Mouse (Mus musculus): ENCODE results near the gene Gtf3c1.

Gtf3c1 gene

DNA sequence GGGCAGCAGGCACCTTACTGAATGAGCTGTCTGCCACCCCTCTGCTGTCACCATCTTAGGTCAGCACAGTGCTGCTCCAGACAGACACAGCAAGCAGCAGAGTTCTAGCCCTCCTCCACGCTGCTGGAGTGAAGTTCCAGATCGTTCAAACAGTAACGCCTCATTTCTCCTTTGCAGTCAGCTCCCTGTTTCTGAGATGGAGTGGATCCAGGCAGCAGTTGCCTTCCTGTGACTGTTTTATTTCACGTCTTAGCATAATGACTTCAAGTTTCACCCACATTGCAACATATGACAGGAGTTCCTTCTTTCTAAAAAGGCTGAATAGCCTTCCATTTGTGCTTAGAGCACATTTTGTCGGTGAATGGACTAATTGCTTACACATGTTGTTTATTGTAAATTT is 94.0 kb downstream of the Gtf3c1 start:
- no peak for DNase-seq

DNA sequence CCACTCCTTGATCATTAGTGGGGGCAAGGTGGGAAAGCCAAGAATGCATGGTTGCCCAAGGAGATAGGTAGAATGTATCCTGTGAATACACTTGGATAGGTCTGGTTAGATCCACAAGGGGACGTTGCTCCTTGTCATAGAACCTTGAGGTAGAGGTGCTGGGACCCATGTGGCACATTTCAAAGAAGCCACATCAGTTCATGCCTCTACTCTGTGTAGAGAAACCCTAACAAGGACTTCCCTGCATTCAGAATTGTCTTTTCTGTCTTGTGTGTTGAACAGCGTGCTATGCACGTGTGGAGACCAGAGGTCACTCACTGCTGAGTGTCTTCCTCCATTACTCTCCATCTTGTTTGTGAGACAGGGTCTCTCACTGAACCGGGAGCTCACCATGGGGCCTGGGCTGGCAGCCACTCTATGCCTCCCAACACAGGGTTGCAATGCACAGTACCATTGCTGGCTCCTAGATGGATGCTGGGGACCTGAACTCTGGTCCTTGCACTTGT is 99.3 kb downstream of the Gtf3c1 start:
- no peak for DNase-seq

DNA sequence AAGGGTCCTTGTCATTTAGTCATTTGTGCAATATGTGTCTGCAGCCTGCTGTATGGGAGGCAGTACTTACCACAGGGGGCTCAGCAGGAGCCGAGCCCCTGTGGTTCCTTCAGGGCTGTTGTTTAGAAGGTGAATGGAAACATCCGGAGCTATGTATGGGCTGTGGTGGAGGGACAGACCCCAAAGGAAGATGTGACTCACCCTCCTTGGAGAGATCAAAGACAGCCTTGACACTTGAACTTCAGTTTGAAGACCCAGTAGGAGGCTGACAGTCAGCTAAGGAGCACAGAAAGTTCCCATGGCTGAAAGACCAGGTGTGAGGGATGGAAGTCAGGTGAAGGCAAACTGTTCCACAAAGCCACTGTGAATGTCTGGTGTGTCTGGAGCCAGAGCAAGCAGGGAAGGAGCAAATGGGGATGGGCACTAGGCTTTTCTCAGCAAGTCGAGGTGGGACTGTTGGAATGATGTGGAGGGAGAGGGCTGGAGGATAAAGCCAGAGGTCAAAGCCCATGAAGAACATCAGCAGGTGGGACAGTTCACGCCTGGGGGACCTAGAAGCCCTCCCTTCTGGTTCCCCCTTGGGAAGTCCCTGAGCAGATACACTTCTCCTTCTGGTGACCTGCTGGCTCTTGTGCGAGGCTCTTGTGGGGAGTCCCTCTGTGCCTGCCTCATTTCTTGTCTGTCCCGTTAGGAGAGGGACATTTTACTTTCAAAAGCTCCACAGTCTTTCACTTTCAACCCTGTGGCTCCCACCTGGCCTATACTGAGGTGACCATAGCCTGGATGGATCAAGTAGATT is 100.0 kb downstream of the Gtf3c1 start:
- no peak for DNase-seq

DNA sequence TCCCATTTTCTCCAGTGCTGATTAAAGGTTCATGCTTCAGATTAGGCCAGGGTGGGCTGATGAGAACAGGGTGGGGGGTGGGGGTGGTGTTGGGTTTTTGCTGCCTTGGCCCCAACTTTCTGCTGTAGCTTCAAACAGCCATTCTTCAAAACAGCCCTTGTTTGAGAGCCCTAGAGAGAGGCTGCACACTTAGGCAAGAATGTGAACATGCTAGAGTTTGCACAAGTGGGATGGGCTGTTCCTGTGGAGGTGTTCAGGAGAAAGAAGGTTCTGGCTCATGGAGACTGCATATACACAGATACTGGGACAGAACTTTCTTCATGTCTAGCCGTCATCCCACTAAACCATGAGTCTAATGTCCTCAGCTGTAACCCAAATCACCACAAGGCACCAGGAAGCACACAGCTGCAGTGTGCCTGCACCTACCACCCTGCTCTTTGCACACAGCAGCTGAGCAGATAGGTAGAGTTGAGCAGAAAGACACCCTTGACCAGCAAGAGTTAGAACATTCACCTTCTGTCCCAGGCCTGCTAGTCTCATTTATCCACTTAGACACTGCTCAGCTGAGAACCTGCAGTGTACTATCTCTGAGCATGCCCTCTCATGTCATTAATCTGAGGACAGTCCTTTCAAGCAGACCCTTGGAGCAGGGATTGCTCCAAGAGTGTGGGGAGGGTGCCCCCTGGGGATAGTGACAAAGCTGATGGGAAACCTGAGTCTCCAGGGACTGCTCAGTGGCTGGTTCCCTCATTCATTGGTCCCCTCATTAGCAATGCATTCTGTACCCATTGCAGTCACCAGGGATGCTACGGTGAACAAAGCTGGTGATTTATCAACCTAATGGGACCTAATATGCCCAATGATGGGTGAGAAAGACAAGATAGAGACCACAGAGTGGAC is 101.1 kb downstream of the Gtf3c1 start:
- DNase-seq = no peak

DNA sequence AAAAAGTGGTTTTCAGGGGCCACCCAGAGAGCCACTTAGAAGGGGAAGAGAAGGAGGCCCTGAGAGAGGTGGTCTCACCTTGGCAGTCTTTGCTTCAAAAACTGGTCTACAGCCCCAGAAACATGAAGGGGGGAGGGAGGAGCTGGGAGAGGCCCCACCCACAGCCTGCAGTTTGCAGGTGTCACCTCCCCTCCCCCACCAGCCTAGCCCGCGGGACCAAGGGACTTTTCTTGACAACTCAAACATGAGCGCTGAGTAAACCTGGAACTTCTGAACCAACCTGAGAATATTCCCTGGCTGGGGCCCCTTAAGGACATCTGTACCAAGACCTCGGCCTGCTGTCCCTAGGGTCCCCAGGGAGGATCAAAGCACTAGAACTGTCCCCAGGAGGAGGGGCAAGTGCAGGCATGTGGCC is 101.8 kb downstream of the Gtf3c1 start:
- no peak for DNase-seq

DNA sequence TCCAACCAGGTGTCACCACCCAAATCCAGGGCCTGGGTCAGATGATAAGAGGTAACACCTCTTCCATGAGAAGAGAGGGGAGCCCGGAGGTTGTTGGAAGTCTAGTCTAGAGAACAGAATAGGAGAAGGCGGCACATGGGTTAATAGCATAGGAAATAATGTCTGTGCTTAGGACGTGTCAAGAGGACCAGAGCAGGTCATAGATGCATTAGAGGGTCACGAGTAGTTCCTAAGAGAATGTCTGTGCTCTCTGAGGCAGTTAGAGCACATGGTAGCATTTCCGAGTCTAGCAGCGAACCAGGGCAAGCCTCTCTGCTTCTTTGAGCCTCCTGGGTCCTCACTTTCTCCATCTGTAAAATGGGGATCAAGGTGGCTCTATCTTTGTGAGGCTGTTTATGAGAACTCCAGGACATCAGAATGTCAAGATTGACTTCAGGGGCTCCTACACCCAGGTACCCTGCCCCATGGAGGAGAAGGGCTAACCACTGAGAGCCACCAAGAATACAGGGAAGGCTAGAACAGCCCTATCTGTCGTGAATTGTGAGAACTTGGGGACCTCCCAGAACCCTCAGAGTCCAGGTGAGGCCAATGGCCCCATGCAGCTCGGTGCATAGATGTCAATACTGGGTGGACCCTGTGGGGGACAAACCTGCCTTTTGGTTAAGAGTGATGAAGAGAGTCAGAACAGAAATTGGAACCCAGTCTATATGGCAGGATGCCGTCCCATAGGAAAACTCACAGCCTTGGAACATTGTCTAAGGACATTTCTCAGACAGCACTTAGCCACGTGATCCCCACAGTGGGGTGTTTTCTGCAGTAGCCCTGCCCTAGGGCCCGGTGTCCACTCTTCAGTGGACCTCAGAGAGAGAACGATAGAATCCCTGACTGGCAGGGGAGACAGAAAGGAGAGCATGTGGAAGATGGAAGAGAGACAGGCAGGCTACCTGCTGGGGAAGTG is 102.9 kb downstream of the Gtf3c1 start:
- DNase-seq = no peak

DNA sequence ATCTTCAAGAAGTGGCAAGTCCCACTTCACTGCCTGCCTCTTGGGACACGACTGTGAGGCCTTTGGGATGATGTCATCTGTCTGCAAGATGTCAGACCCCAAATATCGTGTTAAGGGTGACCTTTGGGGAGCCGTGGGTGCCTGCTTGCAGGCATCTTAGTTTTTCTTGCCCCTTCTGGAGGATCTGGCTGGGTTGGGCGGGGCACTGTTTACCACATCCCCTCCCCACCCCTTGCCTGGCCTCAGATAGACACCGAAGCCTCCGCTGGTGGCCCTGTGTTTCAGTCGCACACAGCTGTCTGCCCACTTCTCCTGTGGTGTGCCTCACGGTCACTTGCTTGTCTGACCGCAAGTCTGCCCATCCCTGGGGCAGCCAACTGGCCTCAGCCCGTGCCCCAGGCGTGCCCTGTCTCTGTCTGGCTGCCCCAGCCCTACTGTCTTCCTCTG is 104.4 kb downstream of the Gtf3c1 start, which contains the start of gene Il21r:
Gene Il21r (plus strand): TSS at position 245 of the 447 bp plus-strand sequence.
- no peak for DNase-seq

DNA sequence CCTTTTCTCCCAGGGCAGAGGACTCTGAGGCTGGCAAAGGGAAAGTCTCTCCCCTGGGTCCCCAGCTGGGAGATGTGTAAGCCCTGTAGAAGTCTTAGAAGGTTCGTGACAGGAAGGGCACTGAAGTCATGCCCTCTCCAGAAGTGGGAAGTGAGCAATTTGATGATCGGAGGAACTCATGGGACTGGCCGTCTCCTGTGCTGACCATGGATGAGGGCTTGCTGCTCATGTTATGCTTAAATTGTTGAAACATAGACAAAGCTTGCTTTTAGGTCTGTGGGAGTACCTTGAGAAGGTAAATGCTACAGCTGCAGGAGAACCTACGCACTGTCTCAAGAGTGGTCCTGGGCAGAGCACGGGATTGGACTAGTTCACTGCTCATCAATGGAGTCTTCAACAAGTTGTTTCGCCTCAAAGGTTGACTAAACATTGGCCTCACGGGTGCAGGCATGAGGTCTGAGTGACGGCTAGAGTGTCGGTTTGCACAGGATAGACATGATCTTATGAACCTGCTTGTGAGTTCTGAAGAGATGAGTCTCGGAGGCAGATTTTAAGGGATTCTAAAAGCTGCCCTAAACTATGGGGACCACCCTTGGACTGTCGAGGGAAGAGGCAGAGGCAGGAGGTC is 105.6 kb downstream of the Gtf3c1 start:
- no peak for DNase-seq

DNA sequence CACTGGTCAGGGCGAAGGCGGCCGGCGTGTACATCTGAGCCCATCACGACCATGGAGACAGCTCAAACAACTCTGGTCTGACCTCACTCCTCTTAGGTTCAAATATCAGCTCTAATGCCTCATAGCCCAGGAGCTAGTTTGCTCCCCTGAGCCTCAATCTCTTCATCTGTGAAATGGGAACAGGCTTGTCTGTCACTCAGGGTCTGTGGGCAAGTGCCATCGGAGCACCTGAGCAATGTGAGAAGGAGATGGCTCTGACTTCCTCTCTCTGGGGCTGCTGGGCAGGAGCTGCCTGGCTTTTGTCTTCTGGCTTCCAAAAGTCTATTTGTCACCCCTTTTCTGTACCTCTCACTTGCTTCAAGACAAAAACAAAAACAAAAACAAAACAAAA is 106.3 kb downstream of the Gtf3c1 start:
- DNase-seq = no peak

DNA sequence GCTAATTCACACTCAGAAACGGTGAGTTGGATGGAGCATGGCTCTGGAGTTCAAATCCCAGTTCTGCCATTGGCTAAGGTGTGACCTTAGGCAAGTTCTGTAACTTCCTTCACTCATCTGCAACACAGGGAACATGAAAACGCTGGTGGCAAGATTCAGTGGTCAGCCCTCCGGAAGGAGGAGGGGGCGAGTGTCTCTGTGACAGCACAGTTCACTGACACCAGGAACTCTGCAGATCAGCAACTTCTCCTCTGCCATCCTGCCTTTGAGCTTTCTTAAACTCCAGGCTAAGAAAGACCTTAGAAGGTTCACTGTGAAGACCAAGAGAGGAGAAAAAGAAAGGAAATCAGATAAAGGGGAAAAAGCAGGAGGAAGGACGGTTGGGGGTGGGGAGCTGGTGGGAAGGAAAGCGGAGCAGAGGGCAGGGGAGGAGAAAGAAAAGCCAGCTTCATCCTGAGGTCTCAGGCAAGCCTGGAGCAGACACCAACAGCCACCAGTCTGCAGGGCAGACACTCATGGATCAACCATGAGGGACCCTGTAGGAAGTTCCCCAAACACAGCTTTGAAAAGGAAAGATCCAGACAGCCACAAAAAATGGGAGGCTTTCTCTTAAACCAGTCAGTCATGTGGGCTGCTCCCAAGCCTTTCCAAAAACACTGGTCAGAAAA is 106.8 kb downstream of the Gtf3c1 start:
- DNase-seq = no peak

DNA sequence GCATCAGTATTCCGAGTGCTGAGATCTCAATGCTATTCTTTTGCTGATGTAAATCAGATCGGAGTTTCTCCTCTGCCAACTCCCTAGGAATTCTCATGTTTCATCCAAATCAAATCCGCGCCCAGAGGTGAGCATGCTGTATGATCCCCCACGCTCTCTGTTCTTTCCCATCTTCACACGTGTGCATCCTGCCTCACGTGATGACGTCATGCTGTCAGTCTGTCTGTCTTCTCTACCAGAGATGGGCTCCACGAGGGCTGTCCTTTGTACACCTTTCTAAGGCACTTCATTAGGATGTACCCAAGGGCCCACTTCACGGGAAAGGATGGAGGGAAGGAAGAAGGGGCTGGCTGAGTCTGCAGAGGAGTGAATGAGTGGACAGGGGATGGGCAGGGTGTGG is 107.4 kb downstream of the Gtf3c1 start:
- no peak for DNase-seq

DNA sequence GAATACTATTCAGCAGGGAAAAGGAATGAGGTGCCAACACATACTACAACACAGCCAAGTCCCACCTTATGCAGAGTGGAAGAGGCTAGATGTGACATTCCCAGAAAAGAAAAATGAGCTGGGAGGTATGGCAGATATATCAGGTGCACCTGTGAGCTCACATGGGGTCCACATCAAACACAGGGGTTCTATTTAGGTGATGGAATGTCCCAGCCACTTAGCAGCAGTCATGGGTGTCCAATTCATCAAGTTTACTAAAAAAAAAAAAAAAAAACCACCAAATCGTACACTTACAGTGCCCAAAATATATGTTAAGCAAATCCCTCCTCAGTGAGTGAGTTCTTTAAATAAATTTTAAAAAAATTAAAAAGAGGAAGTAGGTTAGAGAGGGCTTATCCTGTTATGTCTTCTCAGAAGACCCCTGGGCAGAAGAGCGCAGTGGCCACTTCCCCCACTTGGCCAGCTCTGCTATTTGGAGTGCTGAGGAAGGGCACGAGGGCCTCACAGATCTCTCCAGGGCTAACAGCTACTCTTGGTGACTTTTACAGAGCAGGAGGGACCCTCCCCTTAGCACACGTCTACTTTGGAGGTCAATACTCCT is 108.1 kb downstream of the Gtf3c1 start:
- no peak for DNase-seq

DNA sequence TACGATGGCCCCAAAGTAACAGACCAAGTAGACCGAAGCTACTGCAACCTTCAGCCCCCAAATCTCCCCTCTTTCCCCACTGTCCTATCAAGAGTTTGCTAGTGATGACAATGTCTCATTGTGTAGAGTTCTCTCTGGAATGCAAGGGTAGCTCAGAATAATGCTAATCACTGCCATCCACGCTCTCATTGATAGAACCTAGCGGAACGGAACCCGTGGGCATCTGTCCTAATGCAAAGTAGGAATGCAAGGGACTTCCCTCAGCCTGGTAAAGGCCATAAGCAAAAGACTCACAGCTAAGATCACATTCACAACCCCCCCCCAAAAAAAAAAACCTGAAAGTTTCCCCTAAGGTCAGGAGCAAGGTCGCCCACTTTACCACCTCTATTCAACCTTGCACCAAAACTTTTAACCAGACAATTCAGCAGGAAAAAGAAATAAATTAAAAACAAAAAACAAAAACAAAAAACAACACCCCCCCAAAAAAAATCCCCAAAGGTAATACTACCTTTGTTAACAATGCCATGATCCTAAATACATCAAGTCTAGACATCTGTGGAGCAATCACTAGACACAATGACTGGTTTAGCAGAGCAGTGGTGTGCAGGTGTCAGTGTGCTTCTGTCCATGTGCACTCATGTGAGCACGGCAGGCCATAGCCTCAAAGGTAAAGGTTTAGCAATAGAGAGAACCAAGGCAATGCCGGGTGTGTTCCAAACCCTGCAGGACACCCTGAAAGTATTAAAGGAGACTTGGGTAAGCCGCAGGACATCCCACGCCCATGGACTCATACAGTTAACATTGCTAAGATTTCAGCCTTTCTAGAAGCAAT is 109.8 kb downstream of the Gtf3c1 start:
- no peak for DNase-seq

DNA sequence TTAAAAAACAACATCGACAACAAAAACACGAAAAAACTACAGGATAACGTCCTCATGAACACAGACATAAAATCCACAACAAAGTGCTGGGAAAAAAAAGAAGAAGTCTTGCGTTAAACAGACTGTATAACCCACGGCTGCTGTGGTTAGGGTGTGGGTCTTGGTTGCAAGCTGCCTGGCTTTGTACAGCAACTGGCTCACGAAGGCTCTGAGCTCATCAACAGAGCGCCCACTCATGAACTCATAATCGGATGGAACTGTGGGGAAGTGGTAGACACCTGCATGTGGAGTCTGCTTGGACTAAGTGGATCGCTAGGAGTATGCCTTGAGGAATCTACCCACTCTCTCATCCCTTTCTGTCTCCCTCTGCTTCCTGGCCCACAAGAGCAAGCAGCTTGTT is 110.5 kb downstream of the Gtf3c1 start:
- DNase-seq = no peak

DNA sequence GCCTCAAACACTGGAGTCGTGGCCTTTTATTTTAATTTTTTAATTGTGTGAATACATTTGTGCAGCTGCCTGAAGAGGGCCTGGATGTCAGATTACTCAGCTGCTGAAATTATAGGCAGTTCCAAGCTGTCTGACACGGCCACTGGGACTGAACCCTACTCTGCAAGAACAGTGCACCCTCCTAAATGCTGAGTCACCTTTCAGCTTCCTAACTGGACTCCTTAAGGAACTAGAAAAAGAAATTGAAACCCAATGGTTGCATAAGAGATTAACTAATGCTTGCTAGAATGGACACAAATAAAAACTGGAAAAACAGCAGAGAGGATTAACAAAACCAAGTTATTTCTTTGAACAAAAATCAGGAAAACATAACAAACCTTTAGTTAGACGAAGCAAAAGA is 111.2 kb downstream of the Gtf3c1 start:
- DNase-seq = no peak

DNA sequence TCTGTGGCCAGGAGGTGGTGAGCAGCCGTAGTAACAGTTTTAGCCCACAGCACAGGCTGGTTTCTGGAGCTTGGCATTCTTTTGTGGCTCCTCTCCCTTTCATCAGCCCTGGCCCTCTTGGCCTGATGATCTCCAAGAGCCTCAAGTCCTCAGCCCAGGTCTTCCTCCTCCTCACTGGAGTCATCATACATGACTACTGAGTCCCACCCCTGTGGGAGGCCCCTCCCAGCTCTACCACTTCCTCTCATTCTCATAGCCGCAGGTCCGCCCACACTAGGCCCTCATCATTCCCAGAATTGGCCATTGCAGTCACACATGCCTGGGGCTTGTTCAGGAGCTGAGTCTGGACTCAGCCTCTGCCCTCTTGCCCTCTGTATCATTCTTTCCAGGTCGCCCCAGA is 113.7 kb downstream of the Gtf3c1 start:
- DNase-seq = no peak
